Mouse (Mus musculus): ENCODE results near the gene B3gnt2. TPM values are rescaled to one million over a fixed set of nuclear protein-coding genes. Genes with fewer than 3 reads are reported as not detected.

B3gnt2 gene
- 3.8 and 10.1 TPM in 2 replicates for polyA plus RNA-seq (2011; ENCODE audit: insufficient read length, low read depth, missing spikeins)

DNA sequence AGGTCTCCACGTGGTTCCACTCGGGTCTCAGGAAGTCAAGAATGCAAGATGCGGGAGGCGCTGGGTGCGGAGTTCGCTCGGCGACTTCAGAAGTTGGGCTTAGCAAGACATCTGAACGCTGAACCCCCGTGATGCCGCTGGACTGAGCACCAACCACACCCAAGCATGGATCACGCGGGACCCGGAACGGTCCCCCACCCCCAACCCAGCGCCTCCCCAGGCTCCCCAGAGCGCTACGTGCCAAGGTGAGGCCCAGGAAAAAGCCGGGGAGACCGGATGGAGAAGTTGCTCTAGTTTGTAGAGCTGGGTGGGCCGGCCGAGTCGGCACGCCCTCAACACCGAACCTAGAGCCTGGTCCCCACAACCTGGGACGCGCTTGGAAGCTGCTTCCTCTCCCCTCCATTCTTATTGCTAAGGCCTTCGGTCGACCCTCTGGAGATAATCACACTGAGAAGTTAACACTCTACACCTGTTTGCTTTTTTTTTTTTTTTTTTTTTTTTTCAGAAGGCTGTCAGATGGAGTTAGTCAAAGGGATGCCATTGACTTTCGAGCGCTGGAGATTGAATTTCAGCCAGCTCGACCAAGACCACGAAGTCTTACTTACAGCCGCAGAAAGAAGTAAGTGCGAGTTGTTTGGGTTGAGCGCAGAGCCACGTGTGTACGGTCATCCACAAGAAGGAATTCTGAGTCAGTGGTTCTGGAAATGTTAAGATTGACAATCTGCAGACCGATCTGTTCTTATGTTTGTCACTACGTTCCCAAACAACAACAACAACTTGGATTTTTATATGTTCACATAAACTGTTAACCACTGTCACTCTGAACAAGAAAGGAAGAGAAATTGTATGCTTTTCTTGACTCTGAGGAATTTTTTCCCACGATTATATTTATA lies at the start of gene B3gnt2:
Gene B3gnt2, minus strand, starts transcription at position 627 of the 893 bp plus-strand sequence.
- peak within 1 kb of the TSS; percentile 37 for H3K4me3 ChIP-seq (ENCODE audit: insufficient read depth, low read length)
- no peak for TF ChIP-seq POLR2A (IDR thresholded peaks at IDR 0.05; ENCODE audit: low read depth, low read length)
- TF ChIP-seq CTCF (IDR thresholded peaks at IDR 0.05; ENCODE audit: borderline replicate concordance, insufficient read depth, low read length) = no peak
- H3K4me1 ChIP-seq (ENCODE audit: control insufficient read depth, insufficient read depth, low read length) = no peaks in the 10 kb centered on the region; the same call in 1 of the 2 replicates
- H3K27ac ChIP-seq (ENCODE audit: insufficient read depth, low read length) = peak within 1 kb of the TSS; percentile 56

- Histone ChIP-seq H3K27ac (ENCODE audit: insufficient read depth, low read length) (no peak overlapping the region), H3K4me1 (ENCODE audit: control insufficient read depth, insufficient read depth, low read length) (no peaks in the 10 kb centered on the region), H3K4me3 (ENCODE audit: insufficient read depth, low read length) (no peak overlapping the region)
- TF ChIP-seq CTCF (IDR thresholded peaks at IDR 0.05; ENCODE audit: borderline replicate concordance, insufficient read depth, low read length) = no peak
- no peak for TF ChIP-seq POLR2A (IDR thresholded peaks at IDR 0.05; ENCODE audit: low read depth, low read length)
These were observed 45.7 kb upstream of the B3gnt2 start for GRCm38 (mm10) chr11:22906453-22906865.

GRCm38 (mm10) chr11:22902923-22903322 lies 42.2 kb upstream of the B3gnt2 start:
- Histone ChIP-seq H3K27ac (ENCODE audit: insufficient read depth, low read length) (no peak overlapping the region), H3K4me3 (ENCODE audit: insufficient read depth, low read length) (no peak overlapping the region), H3K4me1 (ENCODE audit: control insufficient read depth, insufficient read depth, low read length) (no peaks in the 10 kb centered on the region)
- TF ChIP-seq POLR2A (IDR thresholded peaks at IDR 0.05; ENCODE audit: low read depth, low read length) (no peak), CTCF (IDR thresholded peaks at IDR 0.05; ENCODE audit: borderline replicate concordance, insufficient read depth, low read length) (no peak)

DNA sequence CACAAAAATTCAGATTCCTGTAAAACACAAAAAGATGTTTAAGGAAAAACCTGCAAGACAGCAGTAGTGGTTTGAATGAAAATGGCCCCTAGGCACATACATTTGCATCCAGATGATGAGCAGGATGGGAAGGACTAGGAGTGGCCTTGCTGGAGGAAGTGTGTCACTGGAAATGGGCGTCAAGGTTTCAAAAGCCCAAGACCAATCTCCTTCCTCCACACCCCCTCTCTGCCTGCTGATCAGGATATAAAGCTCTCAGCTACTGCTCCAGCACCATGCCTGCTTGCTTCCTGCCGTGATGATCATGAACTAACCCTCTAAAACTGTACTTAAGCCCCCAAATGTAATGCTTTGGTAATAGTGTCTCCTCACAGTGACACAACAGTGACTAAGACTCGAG lies 39.3 kb upstream of the B3gnt2 start:
- Histone ChIP-seq H3K4me3 (ENCODE audit: insufficient read depth, low read length) (no peak overlapping the region), H3K4me1 (ENCODE audit: control insufficient read depth, insufficient read depth, low read length) (no peaks in the 10 kb centered on the region), H3K27ac (ENCODE audit: insufficient read depth, low read length) (no peak overlapping the region)
- TF ChIP-seq POLR2A (IDR thresholded peaks at IDR 0.05; ENCODE audit: low read depth, low read length) (no peak), CTCF (IDR thresholded peaks at IDR 0.05; ENCODE audit: borderline replicate concordance, insufficient read depth, low read length) (no peak)

- TF ChIP-seq CTCF (IDR thresholded peaks at IDR 0.05; ENCODE audit: borderline replicate concordance, insufficient read depth, low read length) (no peak), POLR2A (IDR thresholded peaks at IDR 0.05; ENCODE audit: low read depth, low read length) (no peak)
- Histone ChIP-seq H3K4me3 (ENCODE audit: insufficient read depth, low read length) (no peak overlapping the region), H3K27ac (ENCODE audit: insufficient read depth, low read length) (no peak overlapping the region), H3K4me1 (ENCODE audit: control insufficient read depth, insufficient read depth, low read length) (no peaks in the 10 kb centered on the region)
These were observed 36.9 kb upstream of the B3gnt2 start for GRCm38 (mm10) chr11:22897642-22898041.

DNA sequence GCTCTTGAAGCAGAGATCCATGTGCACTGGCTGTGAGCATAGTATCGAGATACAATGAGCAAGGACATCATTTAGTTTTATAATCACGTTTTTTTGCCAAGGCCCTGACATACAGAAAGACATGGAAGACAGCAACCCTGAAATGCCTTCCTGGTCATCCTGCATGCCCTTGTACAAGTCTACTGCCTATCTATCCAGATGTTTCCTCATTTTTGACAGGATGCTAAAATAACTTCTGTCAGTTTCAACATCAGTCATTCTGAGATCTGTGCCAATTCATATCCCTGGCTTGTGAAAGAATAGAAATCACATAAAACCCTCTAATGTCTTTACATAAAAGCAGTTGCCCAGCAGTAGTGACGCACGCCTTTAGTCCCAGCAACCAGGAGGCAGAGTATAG lies 36.4 kb upstream of the B3gnt2 start:
- Histone ChIP-seq H3K4me1 (ENCODE audit: control insufficient read depth, insufficient read depth, low read length) (no peaks in the 10 kb centered on the region), H3K4me3 (ENCODE audit: insufficient read depth, low read length) (no peak overlapping the region), H3K27ac (ENCODE audit: insufficient read depth, low read length) (no peak overlapping the region)
- TF ChIP-seq POLR2A (IDR thresholded peaks at IDR 0.05; ENCODE audit: low read depth, low read length) (no peak), CTCF (IDR thresholded peaks at IDR 0.05; ENCODE audit: borderline replicate concordance, insufficient read depth, low read length) (no peak)

- Histone ChIP-seq H3K4me3 (ENCODE audit: insufficient read depth, low read length) (no peak overlapping the region), H3K4me1 (ENCODE audit: control insufficient read depth, insufficient read depth, low read length) (no peaks in the 10 kb centered on the region), H3K27ac (ENCODE audit: insufficient read depth, low read length) (no peak overlapping the region)
- TF ChIP-seq POLR2A (IDR thresholded peaks at IDR 0.05; ENCODE audit: low read depth, low read length) = no peak
- no peak for TF ChIP-seq CTCF (IDR thresholded peaks at IDR 0.05; ENCODE audit: borderline replicate concordance, insufficient read depth, low read length)
These were observed 32.3 kb upstream of the B3gnt2 start for GRCm38 (mm10) chr11:22893075-22893474.

- H3K4me3 ChIP-seq (ENCODE audit: insufficient read depth, low read length) = no peak overlapping the region
- H3K4me1 ChIP-seq (ENCODE audit: control insufficient read depth, insufficient read depth, low read length) = no peaks in the 10 kb centered on the region
- no peak for TF ChIP-seq POLR2A (IDR thresholded peaks at IDR 0.05; ENCODE audit: low read depth, low read length)
- no peak for TF ChIP-seq CTCF (IDR thresholded peaks at IDR 0.05; ENCODE audit: borderline replicate concordance, insufficient read depth, low read length)
- H3K27ac ChIP-seq (ENCODE audit: insufficient read depth, low read length) = no peak overlapping the region
These were observed 31.7 kb upstream of the B3gnt2 start for GRCm38 (mm10) chr11:22892466-22892865.

DNA sequence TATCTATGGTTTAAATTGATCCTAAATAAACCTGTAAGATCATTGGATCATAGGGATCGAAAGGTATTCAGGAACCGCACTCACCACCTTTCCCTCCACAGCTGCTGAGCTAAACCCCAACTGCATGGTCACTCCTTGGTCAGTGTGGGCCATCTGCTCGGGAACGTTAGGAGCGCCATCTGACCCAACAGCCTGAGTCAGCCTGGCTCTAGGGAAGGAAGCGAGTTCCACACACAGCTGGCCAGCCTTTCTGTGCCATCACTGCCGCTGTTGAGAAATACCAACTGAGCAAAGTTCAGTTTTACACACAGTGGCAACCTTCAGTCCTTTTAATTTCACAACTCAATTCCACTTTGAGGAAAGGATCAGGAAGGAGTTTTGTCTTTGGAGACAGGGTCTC lies 31.1 kb upstream of the B3gnt2 start:
- H3K4me3 ChIP-seq (ENCODE audit: insufficient read depth, low read length) = no peak overlapping the region
- TF ChIP-seq CTCF (IDR thresholded peaks at IDR 0.05; ENCODE audit: borderline replicate concordance, insufficient read depth, low read length) = no peak
- no peak overlapping the region for H3K27ac ChIP-seq (ENCODE audit: insufficient read depth, low read length)
- no peaks in the 10 kb centered on the region for H3K4me1 ChIP-seq (ENCODE audit: control insufficient read depth, insufficient read depth, low read length)

DNA sequence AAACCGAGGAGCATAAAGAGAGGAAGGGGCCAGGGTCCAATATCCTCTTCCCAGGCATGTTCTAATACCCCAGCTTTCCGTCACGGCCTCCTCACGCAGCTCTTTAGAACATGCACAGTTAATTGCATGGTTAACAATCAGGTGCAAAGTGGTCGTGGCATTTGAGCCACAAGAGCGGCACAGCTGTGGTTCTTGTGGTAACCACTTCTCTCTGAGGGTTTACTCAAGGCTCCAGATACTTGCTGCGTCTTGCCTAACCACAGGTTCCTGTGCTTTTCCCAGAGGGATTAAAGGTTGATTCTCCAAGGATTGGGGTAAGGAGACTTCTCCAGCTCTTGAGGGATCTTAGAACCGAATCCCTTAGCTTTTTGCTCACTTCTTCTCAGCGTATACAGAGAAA lies 30.5 kb upstream of the B3gnt2 start:
- no peaks in the 10 kb centered on the region for H3K4me1 ChIP-seq (ENCODE audit: control insufficient read depth, insufficient read depth, low read length)
- no peak overlapping the region for H3K27ac ChIP-seq (ENCODE audit: insufficient read depth, low read length)
- no peak overlapping the region for H3K4me3 ChIP-seq (ENCODE audit: insufficient read depth, low read length)
- no peak for TF ChIP-seq POLR2A (IDR thresholded peaks at IDR 0.05; ENCODE audit: low read depth, low read length)
- TF ChIP-seq CTCF (IDR thresholded peaks at IDR 0.05; ENCODE audit: borderline replicate concordance, insufficient read depth, low read length) = no peak

All from embryonic fibroblast, embryonic 13.5 days (primary cell).